Mouse (Mus musculus) thymus, postnatal 0 days (tissue): ENCODE measurements around the gene Trp53bp2. TPM values are rescaled to one million over a fixed set of nuclear protein-coding genes. Genes with fewer than 3 reads are reported as not detected.

Experiments
- DNase-seq: peaks from one replicate; pipeline ENCODE4 v3.0.0-alpha.2; 2015; ENCODE audit warnings: low spot score
- polyA plus RNA-seq: library from polyadenylated mRNA; unstranded; fragments of >200 nt; fragmentation: Nextera tagmentation; extraction: Ambion mirVana; gene quantifications from 2 replicates; pipeline ENCODE4 v1.2.1, GENCODE M21; 2015

The Trp53bp2 gene
- polyA plus RNA-seq, 1 experiment from 2014 or later: 10.8 TPM

GRCm38 (mm10) chr1:182499443-182500089 lies 90.6 kb downstream of the Trp53bp2 start:
- no peak for DNase-seq

- no peak for DNase-seq
Observed at GRCm38 (mm10) chr1:182500224-182500623, 91.3 kb downstream of the Trp53bp2 start.

DNA sequence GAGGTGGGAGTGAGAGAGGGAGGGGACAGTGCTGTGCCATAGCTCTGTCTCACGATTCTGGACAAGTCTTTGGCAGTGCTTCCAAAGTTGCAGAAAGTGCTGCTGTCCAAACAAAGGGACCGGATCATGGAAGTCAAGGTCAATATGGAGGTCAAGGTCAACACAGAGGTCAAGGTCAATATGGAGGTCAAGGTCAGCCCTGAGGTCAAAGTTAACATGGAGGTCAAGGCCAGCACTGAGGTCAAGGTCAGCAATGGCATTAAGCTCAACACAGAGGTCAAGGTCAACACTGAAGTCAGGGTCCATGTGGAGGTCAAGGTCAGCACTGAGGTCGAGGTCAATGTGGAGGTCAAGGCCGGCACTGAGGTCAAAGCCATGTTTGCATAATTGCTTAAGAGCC lies 91.9 kb downstream of the Trp53bp2 start:
- DNase-seq: no peak

- DNase-seq: no peak
Observed at GRCm38 (mm10) chr1:182501815-182502405, 92.9 kb downstream of the Trp53bp2 start.

GRCm38 (mm10) chr1:182502491-182503050 lies 93.6 kb downstream of the Trp53bp2 start:
- no peak for DNase-seq

- DNase-seq: no peak
Observed at GRCm38 (mm10) chr1:182503206-182503900, 94.4 kb downstream of the Trp53bp2 start.

DNA sequence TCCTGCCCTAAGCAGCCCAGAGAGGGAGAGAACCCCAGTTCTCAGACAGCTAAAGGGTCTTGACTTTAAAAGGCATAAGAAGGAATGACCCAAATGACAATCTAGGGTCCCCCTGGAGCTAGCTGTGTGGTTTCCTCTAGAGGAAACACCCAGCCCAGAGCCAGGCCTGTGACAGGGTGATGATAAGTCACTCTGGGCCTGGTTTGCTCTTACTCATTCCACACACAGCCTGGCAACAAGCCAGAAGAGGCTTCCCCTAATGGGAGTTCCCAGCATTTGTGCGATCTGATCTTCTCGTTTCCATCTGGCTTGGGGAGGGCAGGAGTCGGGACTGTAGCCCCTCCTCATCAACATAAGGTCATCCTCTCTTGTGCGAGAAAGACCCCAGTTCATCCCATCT lies 95.3 kb downstream of the Trp53bp2 start:
- no peak for DNase-seq

GRCm38 (mm10) chr1:182505291-182505690 lies 96.3 kb downstream of the Trp53bp2 start:
- no peak for DNase-seq

DNA sequence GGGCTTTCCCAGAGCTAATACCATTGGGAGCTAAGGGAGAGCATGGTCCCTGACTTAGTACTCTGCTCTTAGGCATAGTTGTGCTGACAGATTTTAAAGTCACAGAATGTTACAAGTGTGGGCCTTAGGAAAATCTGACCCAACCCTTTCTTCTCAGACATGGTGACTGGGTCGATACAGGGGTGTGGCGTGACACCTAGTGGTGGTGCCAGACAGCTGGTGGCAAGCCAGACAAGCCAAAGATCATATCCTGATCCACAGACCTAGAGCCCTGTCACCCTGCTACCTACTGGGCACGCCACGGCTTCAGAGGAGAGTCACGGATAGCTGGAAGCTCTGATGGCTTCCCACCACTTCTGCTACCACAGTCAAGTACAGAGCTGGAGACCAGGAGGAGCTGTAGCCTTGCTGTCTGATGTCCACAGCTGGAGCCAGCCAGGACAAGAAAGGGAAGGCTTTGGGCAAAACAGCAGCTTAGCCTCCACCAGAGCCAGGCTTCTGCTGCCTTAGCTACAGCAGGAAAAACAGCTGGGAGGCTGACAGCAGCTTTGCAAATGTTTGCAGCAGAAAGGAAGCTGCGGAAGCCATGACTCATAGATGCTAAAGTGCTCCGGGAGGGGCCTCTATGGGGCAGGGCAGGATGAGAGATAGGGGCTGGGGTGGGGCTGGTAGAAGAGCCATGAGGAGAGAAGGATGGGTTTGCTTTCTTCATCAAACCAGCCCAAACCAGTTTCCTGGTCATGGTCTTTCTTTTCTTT lies 97.4 kb downstream of the Trp53bp2 start:
- DNase-seq: peak; percentile 64

DNA sequence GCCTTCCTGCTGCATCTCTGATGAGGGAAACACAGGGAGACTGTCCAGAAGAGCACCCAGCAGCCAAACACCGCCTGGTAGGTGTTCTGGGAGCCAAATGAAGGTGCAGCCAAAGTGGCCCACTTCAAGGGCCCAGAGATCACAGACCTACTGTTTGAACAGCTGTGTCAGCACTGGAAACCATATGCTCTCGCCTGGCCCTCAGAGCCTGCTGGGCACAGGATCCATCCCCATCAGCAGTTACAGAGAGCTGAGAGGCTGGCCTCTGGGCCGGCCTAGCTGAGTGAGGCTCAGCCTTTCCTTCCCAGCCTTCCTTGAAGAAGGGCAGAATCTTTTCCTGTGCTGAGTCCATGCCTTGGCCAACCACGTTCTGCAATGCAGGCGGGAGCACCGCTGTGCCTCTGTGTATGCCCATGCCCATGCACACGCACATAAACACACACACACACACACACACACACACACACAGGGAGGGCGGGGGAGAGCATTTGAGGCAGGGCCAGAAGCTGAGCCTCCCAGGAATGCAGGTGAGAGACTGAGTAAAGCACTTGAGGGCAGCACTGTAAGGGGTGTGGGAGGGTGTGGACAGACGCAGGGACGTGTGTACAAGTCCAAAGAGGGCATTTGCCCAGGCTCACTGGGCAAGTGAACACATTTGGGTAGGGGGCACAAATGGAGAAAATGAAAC lies 100.3 kb downstream of the Trp53bp2 start:
- DNase-seq: no peak

- no peak for DNase-seq
Observed at GRCm38 (mm10) chr1:182511073-182511472, 102.1 kb downstream of the Trp53bp2 start.

GRCm38 (mm10) chr1:182511778-182512177 lies 102.8 kb downstream of the Trp53bp2 start:
- DNase-seq: no peak

Other genes with a start within 250 kb of the Trp53bp2 start
- not detected in 2 replicates for gene Vmn1r1, start 244.7 kb upstream of the Trp53bp2 start, polyA plus RNA-seq
- gene Degs1, start 126.4 kb upstream of the Trp53bp2 start, polyA plus RNA-seq: 137 and 149 TPM in 2 replicates
- gene Fbxo28, start 67.5 kb upstream of the Trp53bp2 start, polyA plus RNA-seq: 25.9 and 31.5 TPM in 2 replicates
- 48.7 and 50.6 TPM in 2 replicates for gene Capn2, start 108.4 kb downstream of the Trp53bp2 start, polyA plus RNA-seq
- gene Capn8, start 155.8 kb downstream of the Trp53bp2 start, polyA plus RNA-seq: 0.18 and 0.21 TPM in 2 replicates